Mouse (Mus musculus) liver, embryonic 13.5 days (tissue): ENCODE data around the gene Bmp7. TPM values are rescaled to one million over a fixed set of nuclear protein-coding genes. Genes with fewer than 3 reads are reported as not detected.
A peak's percentile ranks its signal among the peaks of the same experiment; 100 is the strongest.

Experiments
- ATAC-seq: fragments of 200-750 bp; cut with Nextera tagmentation; 2 replicates; pipeline ENCODE4 v1.8.0; 2017; ENCODE audit warnings: low read depth, mild to moderate bottlenecking, moderate number of reproducible peaks, moderate library complexity
- DNase-seq: peaks from one replicate; pipeline ENCODE4 v3.0.0; 2022
- H3K27ac ChIP-seq: fragments of 300-500 bp; sonication (generic); 2 replicates; pipeline ENCODE4 v1.5.1; 2015; ENCODE audit warnings: moderate library complexity, mild to moderate bottlenecking, inconsistent platforms
- H3K27me3 ChIP-seq: fragments of 300-500 bp; sonication (generic); 2 replicates; pipeline ENCODE4 v1.6.1; 2015; ENCODE audit warnings: mild to moderate bottlenecking, inconsistent platforms
- H3K36me3 ChIP-seq: fragments of 300-500 bp; sonication (generic); 2 replicates; pipeline ENCODE4 v1.6.1; 2015; ENCODE audit warnings: mild to moderate bottlenecking, inconsistent platforms
- H3K4me1 ChIP-seq: fragments of 300-500 bp; sonication (generic); replicated peaks from 2 replicates; pipeline ENCODE4 v1.6.1; 2015; ENCODE audit warnings: inconsistent platforms
- H3K4me2 ChIP-seq: fragments of 300-500 bp; sonication (generic); 2 replicates; pipeline ENCODE4 v1.6.1; 2015; ENCODE audit warnings: inconsistent platforms, mild to moderate bottlenecking, moderate library complexity
- H3K4me3 ChIP-seq: fragments of 300-500 bp; sonication (generic); replicated peaks from 2 replicates; pipeline ENCODE4 v1.5.1; 2015; ENCODE audit warnings: mild to moderate bottlenecking, inconsistent platforms
- H3K9ac ChIP-seq: fragments of 300-500 bp; sonication (generic); 2 replicates; pipeline ENCODE4 v1.6.1; 2015; ENCODE audit warnings: mild to moderate bottlenecking, inconsistent platforms
- H3K9me3 ChIP-seq: fragments of 300-500 bp; sonication (generic); replicated peaks from 2 replicates; pipeline ENCODE4 v1.6.1; 2016; ENCODE audit warnings: inconsistent platforms
- WGBS: fragments of 180-500 bp; shearing (Covaris S2); methylation state at CpG from one replicate; pipeline ENCODE4 v1.1.7; 2015; ENCODE audit not compliant: insufficient replicate concordance; 5-methylcytosine and 5-hydroxymethylcytosine counted together
- polyA plus RNA-seq: library from polyadenylated mRNA; unstranded; fragments of >200 nt; fragmentation: Nextera tagmentation; extraction: Ambion mirVana; gene quantifications from 2 replicates; pipeline ENCODE4 v1.2.1, GENCODE M21; 2015

The Bmp7 gene
- polyA plus RNA-seq, 1 experiment from 2014 or later, result 2.2 TPM

DNA sequence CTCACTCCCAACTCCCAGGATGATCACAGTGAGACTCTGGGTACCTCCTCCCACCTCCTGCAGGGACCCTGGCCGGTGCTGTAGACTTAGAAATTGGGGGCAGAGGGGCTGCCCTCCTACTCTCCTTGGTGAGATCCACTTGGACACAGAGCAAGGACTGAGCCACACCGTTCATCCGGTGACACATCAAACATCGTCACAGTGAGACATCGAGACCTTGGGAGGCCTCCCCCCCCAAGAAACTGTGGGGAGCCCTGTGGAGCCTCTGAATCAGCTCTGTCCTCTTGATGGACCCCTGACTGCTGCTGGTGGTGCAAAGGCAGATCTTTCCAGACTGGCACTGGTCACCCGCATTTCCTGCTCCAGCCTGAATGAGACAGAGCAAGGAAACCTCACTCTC, 35.5 kb downstream of the Bmp7 start:
- Histone ChIP-seq H3K9me3 (no peaks in the 10 kb centered on the region), H3K27me3 (no peaks in the 10 kb centered on the region), H3K4me2 (no peak overlapping the region), H3K4me1 (peaks cover 14% of the 10 kb centered on the region), H3K27ac (no peak overlapping the region), H3K4me3 (no peak overlapping the region), H3K9ac (no peak overlapping the region), H3K36me3 (no peaks in the 10 kb centered on the region)
- ATAC-seq, result no peak
- DNase-seq, result no peak
- 69% methylated on average over 6 of the region's 6 CpGs for WGBS

DNA sequence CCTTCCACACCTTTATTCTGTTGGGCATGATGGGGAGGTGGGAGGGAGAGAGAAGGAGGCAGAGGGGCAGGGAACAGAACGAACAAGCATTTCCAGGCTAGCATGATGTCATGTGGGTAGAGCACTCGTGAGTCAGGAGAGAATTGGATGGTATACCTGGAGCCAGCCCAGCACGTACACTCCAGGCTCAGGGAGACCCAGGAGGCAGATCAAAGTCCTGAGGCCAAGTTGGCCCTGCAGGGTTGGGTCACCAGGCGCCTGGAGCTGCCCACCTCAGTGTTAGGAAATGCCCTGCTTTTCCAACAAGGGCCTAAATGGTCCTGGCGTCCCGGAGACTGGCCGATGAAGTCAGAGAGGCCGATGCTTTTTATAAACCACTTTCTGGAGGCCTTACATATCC, 36.6 kb downstream of the Bmp7 start:
- no peaks in the 10 kb centered on the region for H3K36me3 ChIP-seq
- no peak overlapping the region for H3K27ac ChIP-seq
- no peak overlapping the region for H3K4me2 ChIP-seq
- ATAC-seq (no peak), DNase-seq (no peak)
- H3K9ac ChIP-seq, result no peak overlapping the region
- H3K9me3 ChIP-seq, result no peaks in the 10 kb centered on the region
- no peak overlapping the region for H3K4me3 ChIP-seq
- 66% methylated on average over 8 of the region's 8 CpGs for WGBS
- H3K27me3 ChIP-seq, result no peaks in the 10 kb centered on the region
- H3K4me1 ChIP-seq, result peaks cover 14% of the 10 kb centered on the region

DNA sequence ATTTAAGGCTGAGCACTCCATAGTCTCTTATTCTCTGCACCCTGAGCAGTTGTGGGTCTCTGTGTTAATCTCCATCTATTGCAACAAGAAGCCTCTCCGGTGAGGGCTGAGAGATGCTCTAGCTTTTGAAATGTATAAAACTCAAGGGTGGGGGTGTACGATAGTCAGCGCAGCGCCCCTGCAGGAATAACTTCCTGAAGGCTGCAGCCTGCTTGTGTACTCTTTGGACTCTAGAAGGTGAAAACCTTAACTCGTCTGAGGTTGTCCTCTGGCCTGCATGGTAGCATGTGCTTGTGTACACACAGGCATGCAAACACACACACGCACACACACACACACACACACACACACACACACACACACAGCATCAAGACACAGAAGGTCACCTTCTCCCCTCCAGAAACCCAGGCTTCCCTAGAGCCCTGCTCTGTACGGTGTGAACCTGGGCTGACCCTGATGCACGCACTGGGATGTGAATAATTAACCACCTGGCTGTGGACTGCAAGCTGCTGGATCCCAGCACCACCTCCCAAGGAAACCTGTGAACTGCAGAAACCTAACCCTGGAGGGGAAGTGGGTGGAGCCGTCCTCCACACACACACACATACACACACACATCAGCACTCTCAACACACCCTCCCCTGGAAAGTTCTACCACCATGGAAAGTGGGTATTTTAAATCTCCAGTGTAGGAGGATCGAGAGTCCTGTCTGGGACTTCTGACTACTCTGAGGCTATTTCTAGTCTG, 39.0 kb downstream of the Bmp7 start:
- Histone ChIP-seq H3K4me1 (peaks cover 14% of the 10 kb centered on the region), H3K27ac (no peak overlapping the region), H3K27me3 (no peaks in the 10 kb centered on the region), H3K9ac (no peak overlapping the region), H3K9me3 (no peaks in the 10 kb centered on the region), H3K4me3 (no peak overlapping the region), H3K36me3 (0 out of 2 replicates have a peak, but pooled peaks cover 3% of the 10 kb centered on the region), H3K4me2 (no peak overlapping the region)
- DNase-seq (no peak), ATAC-seq (peak; percentile 65)
- WGBS, result 58% methylated on average over 10 of the region's 10 CpGs

DNA sequence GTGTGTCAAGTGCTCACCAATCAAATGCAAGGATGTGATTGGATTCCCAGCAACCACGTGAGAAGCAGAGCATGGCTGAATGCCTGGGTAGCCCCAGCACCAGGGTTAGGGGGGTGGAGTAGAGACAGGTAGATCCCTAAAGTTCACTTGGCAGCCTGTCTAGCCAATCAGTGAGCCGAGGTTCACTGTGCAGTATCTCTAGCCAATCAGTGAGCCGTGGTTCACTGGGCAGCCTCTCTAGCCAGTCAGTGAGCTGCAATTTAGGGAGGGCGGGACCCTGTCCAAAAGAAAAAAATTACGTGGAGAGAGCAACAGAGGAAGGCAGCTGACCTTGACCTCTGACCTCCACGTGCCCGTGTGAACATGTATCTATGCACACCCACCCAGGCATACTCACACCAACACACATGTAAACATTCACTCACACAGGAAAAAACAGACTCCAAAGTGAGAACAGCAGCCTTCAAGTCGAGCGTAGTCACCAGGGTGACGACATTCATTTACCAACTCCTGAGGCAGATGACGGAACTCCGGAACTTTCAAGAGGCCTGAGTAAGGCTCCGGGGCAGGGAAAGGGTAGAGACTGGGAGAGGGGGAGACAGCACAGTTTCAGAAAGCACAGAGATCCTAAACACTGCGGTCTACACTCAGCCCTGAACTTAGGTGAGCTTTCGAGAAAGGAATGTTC, 50.2 kb downstream of the Bmp7 start:
- no peaks in the 10 kb centered on the region for H3K9me3 ChIP-seq
- no peak overlapping the region for H3K4me3 ChIP-seq
- 0 out of 2 replicates have a peak, but pooled peaks cover 7% of the 10 kb centered on the region for H3K4me1 ChIP-seq
- H3K27ac ChIP-seq, result no peak overlapping the region
- 67% methylated on average over 15 of the region's 15 CpGs for WGBS
- no peak for ATAC-seq
- H3K4me2 ChIP-seq, result no peak overlapping the region
- H3K36me3 ChIP-seq, result no peaks in the 10 kb centered on the region
- no peak overlapping the region for H3K9ac ChIP-seq
- H3K27me3 ChIP-seq, result no peaks in the 10 kb centered on the region
- DNase-seq, result no peak

DNA sequence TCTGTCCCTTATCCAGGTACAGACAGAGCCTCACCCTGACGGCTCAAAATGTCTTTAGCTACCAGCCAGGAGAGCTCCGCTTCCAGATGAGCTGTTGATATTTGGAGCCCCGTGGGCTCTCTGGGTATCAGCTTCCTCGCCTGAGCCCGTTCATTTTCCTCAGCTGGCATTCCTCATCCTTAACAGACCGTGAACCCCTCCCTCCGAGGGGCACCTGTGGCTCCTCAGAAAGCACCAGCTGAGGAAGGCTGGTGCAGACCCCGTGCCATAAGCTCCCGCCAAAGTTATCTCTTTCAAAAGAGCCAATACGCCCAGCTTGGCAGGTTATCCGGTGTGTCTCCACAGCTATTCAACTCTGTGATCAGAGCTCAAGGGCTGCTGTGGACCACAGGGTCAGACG, 50.9 kb downstream of the Bmp7 start:
- Histone ChIP-seq H3K27ac (no peak overlapping the region), H3K9ac (no peak overlapping the region), H3K4me1 (0 out of 2 replicates have a peak, but pooled peaks cover 7% of the 10 kb centered on the region), H3K27me3 (no peaks in the 10 kb centered on the region), H3K9me3 (no peaks in the 10 kb centered on the region), H3K4me2 (no peak overlapping the region), H3K36me3 (no peaks in the 10 kb centered on the region), H3K4me3 (no peak overlapping the region)
- WGBS, result 64% methylated on average over 12 of the region's 12 CpGs
- ATAC-seq (no peak), DNase-seq (no peak)

DNA sequence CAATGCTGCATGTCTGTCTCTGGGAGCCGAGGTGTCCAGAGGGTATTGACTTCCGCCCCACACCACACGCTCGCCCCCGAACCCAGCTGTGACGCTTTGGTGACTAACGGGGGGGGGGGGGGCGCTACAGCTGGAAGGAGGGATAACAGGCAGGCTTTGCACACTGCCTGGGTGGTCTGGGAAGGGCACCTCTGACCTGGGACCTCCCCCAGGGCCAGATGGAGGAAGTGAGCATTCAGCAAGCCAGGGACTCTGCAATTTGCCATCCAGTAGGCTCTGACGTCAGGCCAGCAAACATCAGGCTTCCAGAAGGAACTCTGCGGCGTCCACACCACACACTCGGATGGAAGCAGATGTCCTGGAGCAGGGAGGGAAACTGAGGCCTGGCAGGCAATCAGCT, 52.0 kb downstream of the Bmp7 start:
- no peak overlapping the region for H3K4me3 ChIP-seq

DNA sequence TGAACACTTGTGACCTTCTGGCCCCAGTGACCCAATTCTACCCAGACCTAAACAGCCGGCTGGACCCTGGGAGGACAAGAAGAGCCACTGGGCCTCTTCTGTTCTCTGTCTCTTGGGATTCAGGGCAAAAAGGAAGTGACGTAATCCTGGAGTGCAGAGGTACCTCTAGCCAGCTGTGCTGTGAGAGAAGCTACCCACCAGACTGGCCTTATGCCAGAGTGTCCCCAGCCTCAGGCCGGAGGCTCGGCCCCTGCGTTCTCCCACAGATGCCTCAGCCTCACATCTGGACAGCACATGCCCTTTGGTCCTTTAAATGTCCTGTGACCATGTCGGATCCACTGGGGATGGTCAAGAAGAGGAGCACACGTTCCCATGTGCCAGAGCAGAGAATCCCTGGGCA, 54.3 kb downstream of the Bmp7 start:
- H3K9me3 ChIP-seq, result no peaks in the 10 kb centered on the region
- H3K27me3 ChIP-seq, result no peaks in the 10 kb centered on the region
- no peak overlapping the region for H3K27ac ChIP-seq
- ATAC-seq (no peak), DNase-seq (no peak)
- no peaks in the 10 kb centered on the region for H3K36me3 ChIP-seq
- H3K4me1 ChIP-seq, result 0 out of 2 replicates have a peak, but pooled peaks cover 4% of the 10 kb centered on the region
- H3K4me2 ChIP-seq, result no peak overlapping the region
- WGBS, result 55% methylated on average over 7 of the region's 7 CpGs
- H3K9ac ChIP-seq, result no peak overlapping the region
- H3K4me3 ChIP-seq, result no peak overlapping the region

More for the DNA sequence above, 52.0 kb downstream of the Bmp7 start:
- no peak for ATAC-seq
- Histone ChIP-seq H3K4me1 (0 out of 2 replicates have a peak, but pooled peaks cover 7% of the 10 kb centered on the region), H3K36me3 (no peaks in the 10 kb centered on the region), H3K27ac (no peak overlapping the region), H3K9ac (no peak overlapping the region), H3K4me2 (no peak overlapping the region), H3K27me3 (no peaks in the 10 kb centered on the region), H3K9me3 (no peaks in the 10 kb centered on the region)
- WGBS, result 53% methylated on average over 11 of the region's 12 CpGs
- no peak for DNase-seq

DNA sequence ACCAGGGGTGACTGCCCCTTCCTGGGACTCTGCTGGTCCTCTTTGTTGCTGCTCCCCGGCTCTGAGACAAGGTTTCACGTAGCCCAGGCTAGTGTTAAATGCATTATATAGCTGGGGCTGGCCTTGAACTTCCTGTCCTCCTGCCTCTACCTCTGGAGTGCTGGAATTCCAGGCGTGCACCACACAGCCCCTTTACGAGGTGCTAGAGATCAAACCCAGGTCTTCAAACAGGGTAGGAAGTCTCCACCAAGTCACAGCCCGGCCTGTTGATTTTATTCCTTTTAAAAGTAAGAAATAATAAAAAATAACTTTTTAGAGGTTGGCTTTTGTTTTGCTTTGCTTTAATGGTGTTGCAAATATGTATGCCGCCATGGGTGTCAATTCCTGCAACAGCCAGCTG, 55.5 kb downstream of the Bmp7 start:
- Histone ChIP-seq H3K4me1 (0 out of 2 replicates have a peak, but pooled peaks cover 4% of the 10 kb centered on the region), H3K27me3 (no peaks in the 10 kb centered on the region), H3K27ac (no peak overlapping the region), H3K4me2 (no peak overlapping the region), H3K36me3 (no peaks in the 10 kb centered on the region), H3K9me3 (no peaks in the 10 kb centered on the region), H3K4me3 (no peak overlapping the region), H3K9ac (no peak overlapping the region)
- no peak for DNase-seq
- no peak for ATAC-seq
- WGBS, result 71% methylated on average over 6 of the region's 6 CpGs

DNA sequence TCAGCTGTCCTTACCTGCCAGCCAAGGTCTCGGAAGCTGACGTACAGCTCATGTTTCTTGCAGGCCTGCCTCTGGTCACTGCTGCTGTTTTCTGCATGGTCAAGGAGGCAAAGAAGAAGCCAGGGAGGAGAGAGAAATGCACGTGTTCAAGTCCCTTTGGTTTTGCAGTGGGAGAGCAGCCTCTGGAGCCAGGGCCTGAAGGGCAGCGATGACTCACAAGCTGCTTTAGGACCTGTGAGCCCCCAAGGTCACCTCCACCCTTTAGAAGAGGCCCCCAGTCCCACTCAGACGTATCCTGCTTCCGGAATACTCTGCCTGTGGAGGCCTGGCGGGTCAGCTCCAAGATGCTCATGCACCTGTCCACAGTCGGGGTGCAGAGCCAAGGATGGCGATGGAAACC, 64.9 kb downstream of the Bmp7 start:
- no peak for ATAC-seq
- H3K9ac ChIP-seq, result no peak overlapping the region
- no peaks in the 10 kb centered on the region for H3K27me3 ChIP-seq
- no peak overlapping the region for H3K4me2 ChIP-seq
- H3K4me1 ChIP-seq, result no peaks in the 10 kb centered on the region
- H3K4me3 ChIP-seq, result no peak overlapping the region
- no peaks in the 10 kb centered on the region for H3K36me3 ChIP-seq
- no peaks in the 10 kb centered on the region for H3K9me3 ChIP-seq
- WGBS, result 79% methylated on average over 9 of the region's 9 CpGs
- no peak for DNase-seq
- H3K27ac ChIP-seq, result no peak overlapping the region

DNA sequence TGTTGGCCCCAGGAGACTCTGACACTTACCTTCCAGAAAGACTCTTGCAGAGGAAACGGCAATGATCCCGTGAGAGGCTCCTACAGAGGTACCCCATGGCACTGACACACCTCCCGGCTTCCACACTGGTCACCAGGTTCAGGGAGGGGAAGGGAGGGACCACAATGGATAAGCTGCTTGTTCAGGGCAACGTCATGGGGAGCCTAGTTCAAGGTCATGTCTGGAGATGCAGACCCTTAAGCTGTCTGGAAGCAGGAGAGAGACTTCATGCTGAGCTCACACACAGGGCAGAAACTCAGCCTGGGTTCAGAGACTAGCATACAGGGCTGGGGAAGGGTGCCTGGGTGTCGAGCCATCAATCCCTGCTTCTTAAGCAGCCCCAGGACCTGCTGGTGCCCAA, 73.8 kb downstream of the Bmp7 start:
- no peaks in the 10 kb centered on the region for H3K9me3 ChIP-seq
- H3K36me3 ChIP-seq, result no peaks in the 10 kb centered on the region
- DNase-seq (no peak), ATAC-seq (no peak)
- no peak overlapping the region for H3K9ac ChIP-seq
- H3K27me3 ChIP-seq, result peaks cover 25% of the 10 kb centered on the region
- no peak overlapping the region for H3K4me3 ChIP-seq
- H3K27ac ChIP-seq, result no peak overlapping the region
- 43% methylated on average over 5 of the region's 5 CpGs for WGBS
- no peak overlapping the region for H3K4me2 ChIP-seq
- peaks cover 7% of the 10 kb centered on the region for H3K4me1 ChIP-seq

DNA sequence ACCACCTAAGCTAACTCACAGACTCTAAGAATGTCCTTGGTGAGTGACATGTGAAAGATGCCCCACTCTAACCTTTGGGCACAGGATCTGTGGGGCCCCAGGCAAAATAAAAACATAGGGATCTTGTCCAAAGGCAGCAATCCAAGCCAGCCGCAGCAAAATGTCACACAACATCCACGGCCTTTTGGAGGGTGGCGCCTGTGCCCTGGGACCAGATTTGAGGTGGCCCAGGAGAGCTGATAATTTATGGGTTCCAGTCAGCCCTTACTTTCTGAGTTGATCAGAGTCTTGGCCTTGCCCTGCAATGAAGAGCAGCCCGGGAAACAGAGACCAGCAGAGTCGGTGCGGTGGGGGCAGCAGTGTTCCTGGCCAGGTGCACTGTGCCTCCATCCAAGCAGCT, 75.0 kb downstream of the Bmp7 start:
- Histone ChIP-seq H3K36me3 (no peaks in the 10 kb centered on the region), H3K4me3 (no peak overlapping the region), H3K4me1 (peaks cover 7% of the 10 kb centered on the region), H3K9ac (no peak overlapping the region), H3K9me3 (no peaks in the 10 kb centered on the region), H3K4me2 (no peak overlapping the region), H3K27me3 (peaks cover 29% of the 10 kb centered on the region), H3K27ac (no peak overlapping the region)
- no peak for ATAC-seq
- 85% methylated on average over 6 of the region's 6 CpGs for WGBS
- DNase-seq, result no peak

DNA sequence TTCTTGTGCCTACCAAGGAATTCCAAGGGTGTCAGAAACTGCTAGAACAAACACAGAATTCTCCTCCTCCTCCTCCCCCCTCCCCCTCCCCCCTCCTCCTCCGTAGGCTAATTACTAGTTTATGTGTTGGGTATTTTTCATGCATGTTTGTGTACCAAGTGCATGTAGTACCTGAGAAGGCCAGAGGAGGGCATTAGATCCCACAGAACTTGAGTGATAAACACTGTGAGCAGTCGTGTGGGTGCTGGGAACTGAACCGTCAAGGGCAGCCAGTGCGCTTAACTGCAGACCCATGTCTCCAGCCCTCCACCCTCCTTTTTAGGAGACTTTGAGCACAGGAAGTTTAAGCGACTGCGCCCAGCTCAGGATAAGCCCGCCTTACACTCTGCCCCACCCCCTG, 75.6 kb downstream of the Bmp7 start:
- no peaks in the 10 kb centered on the region for H3K9me3 ChIP-seq
- DNase-seq, result no peak
- H3K4me2 ChIP-seq, result no peak overlapping the region
- H3K27me3 ChIP-seq, result peaks cover 29% of the 10 kb centered on the region
- no peak overlapping the region for H3K4me3 ChIP-seq
- no peak overlapping the region for H3K27ac ChIP-seq
- H3K9ac ChIP-seq, result no peak overlapping the region
- no peaks in the 10 kb centered on the region for H3K36me3 ChIP-seq
- peaks cover 7% of the 10 kb centered on the region for H3K4me1 ChIP-seq
- 76% methylated on average over 7 of the region's 7 CpGs for WGBS
- ATAC-seq, result no peak
